Comparison of ENCODE assay signal across 10 mouse cellular contexts in genomic region chr6:142831243-142831642, GRCm38 (mm10). TPM values are rescaled to one million over a fixed set of nuclear protein-coding genes. Genes with fewer than 3 reads are reported as not detected.
A peak's percentile ranks its signal among the peaks of the same experiment; 100 is the strongest.
DNase-seq lines count a peak whose midpoint lies in the region; ATAC-seq and TF ChIP-seq lines count a peak whose summit lies in the region.
"Had no signal": no experiment of that assay in that cellular context is flagged by ENCODE, and none has a peak within 500 bp of the region (broad histone marks: within the 10 kb centered on the region; RNA-seq: fewer than 3 reads in every experiment).

No protein-coding gene starts in this region.

- ATAC-seq in heart, embryonic 16.5 days (replicated peaks; ENCODE audit: extremely low read depth, insufficient read depth, low FRiP score) = peak; percentile 32; the same call in 1 of the 2 replicates
- peak; percentile 91 for ATAC-seq in liver, embryonic 11.5 days (replicated peaks; ENCODE audit: low FRiP score)
- ATAC-seq in forebrain, embryonic 15.5 days (replicated peaks) = no peak

- 9% methylated on average over 8 of the region's 8 CpGs for WGBS in heart, embryonic 16.5 days
- 4% methylated on average over 8 of the region's 8 CpGs for WGBS in liver, embryonic 11.5 days
- WGBS in thymus, adult 2 months = 8% methylated on average over 8 of the region's 8 CpGs
- WGBS in forebrain, embryonic 15.5 days = 68% methylated on average over 8 of the region's 8 CpGs

- no peak overlapping the region for H3K4me2 ChIP-seq in heart, embryonic 16.5 days (ENCODE audit: low read depth, low read length)
- H3K4me2 ChIP-seq in liver, embryonic 11.5 days = no peak overlapping the region
- no peak overlapping the region for H3K4me2 ChIP-seq in forebrain, embryonic 15.5 days (replicated peaks)
- H3K4me2 ChIP-seq: heart, embryonic 13.5 days; midbrain, embryonic 11.5 days had no signal

- H3K9ac ChIP-seq in heart, embryonic 16.5 days (ENCODE audit: low read length) = no peak overlapping the region
- H3K9ac ChIP-seq in liver, embryonic 11.5 days (ENCODE audit: low read depth, low read length) = no peak overlapping the region
- no peak overlapping the region for H3K9ac ChIP-seq in forebrain, embryonic 15.5 days (replicated peaks)
- H3K9ac ChIP-seq: heart, embryonic 13.5 days had no signal

- no peak overlapping the region for H3K27ac ChIP-seq in heart, embryonic 16.5 days (ENCODE audit: low read length)
- no peak overlapping the region for H3K27ac ChIP-seq in liver, embryonic 11.5 days (ENCODE audit: low read depth, low read length)
- no peak overlapping the region for H3K27ac ChIP-seq in thymus, adult 2 months (ENCODE audit: control insufficient read depth, insufficient read depth, low read length)
- no peak overlapping the region for H3K27ac ChIP-seq in forebrain, embryonic 15.5 days (replicated peaks)
- H3K27ac ChIP-seq: heart, embryonic 13.5 days had no signal

- H3K4me1 ChIP-seq in heart, embryonic 16.5 days (ENCODE audit: control insufficient read depth, insufficient read depth, low read length) = 0 out of 2 replicates have a peak, but pooled peaks cover 5% of the 10 kb centered on the region
- H3K4me1 ChIP-seq in liver, embryonic 11.5 days (replicated peaks; ENCODE audit: control insufficient read depth, insufficient read depth, low read length) = peaks cover 8% of the 10 kb centered on the region
- peaks cover 7% of the 10 kb centered on the region for H3K4me1 ChIP-seq in thymus, adult 2 months (replicated peaks; ENCODE audit: control insufficient read depth, insufficient read depth, low read length)
- H3K4me1 ChIP-seq in forebrain, embryonic 15.5 days = peaks cover 8% of the 10 kb centered on the region; the same call in 1 of the 2 replicates

- H3K9me3 ChIP-seq in heart, embryonic 16.5 days (replicated peaks; ENCODE audit: control insufficient read depth, low read length) = no peaks in the 10 kb centered on the region
- no peaks in the 10 kb centered on the region for H3K9me3 ChIP-seq in liver, embryonic 11.5 days (ENCODE audit: control insufficient read depth, low read length)
- no peaks in the 10 kb centered on the region for H3K9me3 ChIP-seq in forebrain, embryonic 15.5 days
- H3K9me3 ChIP-seq: heart, embryonic 13.5 days had no signal

- H3K27me3 ChIP-seq in heart, embryonic 16.5 days (ENCODE audit: control insufficient read depth, insufficient read depth, low read length) = no peaks in the 10 kb centered on the region
- peaks cover 7% of the 10 kb centered on the region; the same call in 1 of the 2 replicates for H3K27me3 ChIP-seq in liver, embryonic 11.5 days (replicated peaks; ENCODE audit: control insufficient read depth, insufficient read depth, low read length)
- H3K27me3 ChIP-seq in thymus, adult 2 months (ENCODE audit: control insufficient read depth, insufficient read depth, low read length) = no peaks in the 10 kb centered on the region
- H3K27me3 ChIP-seq in forebrain, embryonic 15.5 days = no peaks in the 10 kb centered on the region

- no peak overlapping the region for H3K4me3 ChIP-seq in heart, embryonic 16.5 days (ENCODE audit: low read length)
- no peak overlapping the region for H3K4me3 ChIP-seq in liver, embryonic 11.5 days (ENCODE audit: low read depth, low read length)
- no peak overlapping the region for H3K4me3 ChIP-seq in thymus, adult 2 months (ENCODE audit: control insufficient read depth, insufficient read depth, low read length)
- no peak overlapping the region for H3K4me3 ChIP-seq in forebrain, embryonic 15.5 days
- H3K4me3 ChIP-seq: heart, embryonic 13.5 days had no signal

- TF ChIP-seq CTCF in thymus, adult 2 months (IDR thresholded peaks at IDR 0.05; ENCODE audit: borderline replicate concordance, control insufficient read depth, extremely low read depth, insufficient read depth, low read length, poor library complexity) = no peak

- no peak for DNase-seq in heart, adult 8-10 months (ENCODE audit: low spot score)
- DNase-seq in T-cell, adult 2 months (ENCODE audit: low spot score) = peak; percentile 26
- DNase-seq in liver, embryonic 11.5 days (ENCODE audit: low spot score) = peak; percentile 42
- peak; percentile 64 for DNase-seq in thymus, adult 2 months
- no peak for DNase-seq in left cerebral cortex, adult 9 months (ENCODE audit: low spot score in 2 of 2)
- DNase-seq in adrenal gland, postnatal 14 days = no peak

- no peak for TF ChIP-seq POLR2A in thymus, adult 2 months (IDR thresholded peaks at IDR 0.05; ENCODE audit: control insufficient read depth, extremely low read depth, insufficient read depth, low read length, poor library complexity)

- H3K36me3 ChIP-seq in heart, embryonic 16.5 days (ENCODE audit: control insufficient read depth, insufficient read depth) = no peaks in the 10 kb centered on the region
- no peaks in the 10 kb centered on the region for H3K36me3 ChIP-seq in liver, embryonic 11.5 days (ENCODE audit: control insufficient read depth, insufficient read depth, low read length)
- H3K36me3 ChIP-seq in thymus, adult 2 months (ENCODE audit: control insufficient read depth, insufficient read depth, low read length) = peaks cover 24% of the 10 kb centered on the region
- H3K36me3 ChIP-seq in forebrain, embryonic 15.5 days = 0 out of 2 replicates have a peak, but pooled peaks cover 11% of the 10 kb centered on the region
- H3K36me3 ChIP-seq: heart, embryonic 13.5 days had no signal

RNA-seq across cellular contexts. Expression of gene Sult6b2, which starts 26.9 kb away (rescaled TPM):
- polyA plus RNA-seq in heart, embryonic 16.5 days (2015; fragmentation: Nextera tagmentation; extraction: Ambion mirVana) = 0.07 TPM in 1 of 2 replicates, not detected in the other
- under 1 TPM in 1 of 4 experiments, not detected in 3; 0.24 TPM for total RNA-seq in heart, adult 8-10 months (2022)
- 0.07 TPM in 1 of 2 replicates, not detected in the other for polyA plus RNA-seq in liver, embryonic 11.5 days (2014; fragmentation: Nextera tagmentation; extraction: Ambion mirVana)
- polyA plus RNA-seq in thymus, adult 2 months (2012; rRNA removed) = 0.08 TPM in 1 of 2 replicates, not detected in the other
- 0.18 and 0.34 TPM in 2 replicates for polyA plus RNA-seq in forebrain, embryonic 15.5 days (2015; fragmentation: Nextera tagmentation; extraction: Ambion mirVana)
- total RNA-seq in adrenal gland, postnatal 14 days (2021) = not detected in 2 replicates

Comparison
In these comparisons a context has a peak if more than half of its experiments do, and no peak if none do; other contexts are left out.
1. DNase-seq: peak in T-cell, adult 2 months (single experiment), liver, embryonic 11.5 days (single experiment) and thymus, adult 2 months (single experiment); none in heart, adult 8-10 months (single experiment), left cerebral cortex, adult 9 months (0 of 2) and adrenal gland, postnatal 14 days (single experiment).